Mouse (Mus musculus): Measurements from ENCODE around the gene Ap2a1.
A peak's percentile ranks its signal among the peaks of the same experiment; 100 is the strongest.

The Ap2a1 gene

GRCm38 (mm10) chr7:44952611-44953306, 23.5 kb upstream of the Ap2a1 start:
- DNase-seq: peak; percentile 95 to 96

GRCm38 (mm10) chr7:44951960-44952359, 22.7 kb upstream of the Ap2a1 start:
- peak; percentile 84 to 88 for DNase-seq

GRCm38 (mm10) chr7:44949922-44950321, 20.6 kb upstream of the Ap2a1 start:
- DNase-seq: no peak

GRCm38 (mm10) chr7:44942904-44943303, 13.6 kb upstream of the Ap2a1 start, which contains the start of gene Tsks:
Gene Tsks, plus strand, starts transcription at chr7:44943204.
- DNase-seq: no peak

GRCm38 (mm10) chr7:44938680-44939079, 9.4 kb upstream of the Ap2a1 start:
- no peak for DNase-seq

- no peak for DNase-seq
Observed at GRCm38 (mm10) chr7:44928570-44928969, 726 bp downstream of the Ap2a1 start.

- peak in 1 of 2 experiments; percentile 56 for DNase-seq
Observed at GRCm38 (mm10) chr7:44925468-44925867, 3.8 kb downstream of the Ap2a1 start.

- no peak for DNase-seq
Observed at GRCm38 (mm10) chr7:44922530-44922929, 6.8 kb downstream of the Ap2a1 start.

GRCm38 (mm10) chr7:44919127-44919526, 10.2 kb downstream of the Ap2a1 start:
- no peak for DNase-seq

GRCm38 (mm10) chr7:44918219-44918618, 11.1 kb downstream of the Ap2a1 start:
- no peak for DNase-seq

- DNase-seq: no peak
Observed at GRCm38 (mm10) chr7:44916881-44917280, 12.4 kb downstream of the Ap2a1 start.

GRCm38 (mm10) chr7:44916191-44916590, 13.1 kb downstream of the Ap2a1 start:
- DNase-seq: peak in 1 of 2 experiments; percentile 39

GRCm38 (mm10) chr7:44915314-44915713, 14.0 kb downstream of the Ap2a1 start:
- no peak for DNase-seq

GRCm38 (mm10) chr7:44914396-44914795, 14.9 kb downstream of the Ap2a1 start:
- no peak for DNase-seq

GRCm38 (mm10) chr7:44908706-44909476, 20.4 kb downstream of the Ap2a1 start:
- DNase-seq: peak in 1 of 2 experiments; percentile 26

GRCm38 (mm10) chr7:44905430-44905829, 23.9 kb downstream of the Ap2a1 start:
- peak in 1 of 2 experiments; percentile 21 for DNase-seq

GRCm38 (mm10) chr7:44901230-44901722, 28.0 kb downstream of the Ap2a1 start:
- peak; percentile 60 to 67 for DNase-seq

- DNase-seq: no peak
Observed at GRCm38 (mm10) chr7:44900632-44901031, 28.7 kb downstream of the Ap2a1 start.

- peak; percentile 45 to 56 for DNase-seq
Observed at GRCm38 (mm10) chr7:44898607-44899006, 30.7 kb downstream of the Ap2a1 start.

- no peak for DNase-seq
Observed at GRCm38 (mm10) chr7:44896499-44896898, 32.8 kb downstream of the Ap2a1 start.

- DNase-seq: peak; percentile 93 to 95
Observed at GRCm38 (mm10) chr7:44895593-44896434, 33.5 kb downstream of the Ap2a1 start, which contains the start of gene Fuz. Gene Fuz, plus strand, starts transcription at chr7:44896079.

GRCm38 (mm10) chr7:44895206-44895592, 34.1 kb downstream of the Ap2a1 start:
- DNase-seq: no peak

GRCm38 (mm10) chr7:44894175-44894574, 35.1 kb downstream of the Ap2a1 start:
- DNase-seq: no peak

Data from lung, postnatal 4 days (tissue).